In genomic region chr5:122494449-122494848, GRCm38 (mm10) we compare ENCODE assay signal across 15 mouse cellular contexts.
"Had no signal": no experiment of that assay in that cellular context is flagged by ENCODE, and none has a peak within 500 bp of the region (broad histone marks: within the 10 kb centered on the region; RNA-seq: fewer than 3 reads in every experiment).

No protein-coding gene starts in this region.

- H3K9ac ChIP-seq: limb, embryonic 15.5 days; liver, embryonic 13.5 days; midbrain, embryonic 12.5 days; neural tube, embryonic 13.5 days; stomach, embryonic 15.5 days had no signal

- ATAC-seq: midbrain, embryonic 16.5 days had no signal

- H3K9me3 ChIP-seq: limb, embryonic 15.5 days; liver, embryonic 13.5 days; midbrain, embryonic 12.5 days; neural tube, embryonic 13.5 days; stomach, embryonic 15.5 days had no signal

- H3K27me3 ChIP-seq: limb, embryonic 15.5 days; liver, embryonic 13.5 days; midbrain, embryonic 12.5 days; neural tube, embryonic 13.5 days; stomach, embryonic 15.5 days had no signal

- H3K4me2 ChIP-seq: limb, embryonic 15.5 days; liver, embryonic 13.5 days; midbrain, embryonic 12.5 days; neural tube, embryonic 13.5 days; stomach, embryonic 15.5 days had no signal

- H3K4me3 ChIP-seq: limb, embryonic 15.5 days; liver, embryonic 13.5 days; midbrain, embryonic 12.5 days; neural tube, embryonic 13.5 days; stomach, embryonic 15.5 days had no signal

- H3K27ac ChIP-seq: kidney, postnatal 0 days; limb, embryonic 15.5 days; liver, embryonic 13.5 days; midbrain, embryonic 12.5 days; neural tube, embryonic 13.5 days; stomach, embryonic 15.5 days had no signal

- DNase-seq: kidney, postnatal 36 days; layer of hippocampus, adult 9-11 months; layer of hippocampus, postnatal 36 days; liver, embryonic 13.5 days; lung, adult 18-20 months; retina, postnatal 1 day; right cerebral cortex, postnatal 4 days; thymus, adult 2 months; thymus, postnatal 25 days had no signal
